Mouse (Mus musculus): ENCODE results near the gene Ednra. TPM values are rescaled to one million over a fixed set of nuclear protein-coding genes. Genes with fewer than 3 reads are reported as not detected.

The Ednra gene
- total and polyA plus RNA-seq, 2 experiments from 2014 or later: 4.9 to 5.0 TPM

- no peak overlapping the region for H3K4me2 ChIP-seq (ENCODE audit: low read depth, low read length, poor library complexity, severe bottlenecking)
- H3K9me3 ChIP-seq (ENCODE audit: low read length): no peaks in the 10 kb centered on the region
- no peak for TF ChIP-seq CTCF (IDR thresholded peaks at IDR 0.05)
- no peaks in the 10 kb centered on the region for H3K4me1 ChIP-seq (ENCODE audit: insufficient read depth, low read length)
- H3K27ac ChIP-seq (ENCODE audit: low read depth, low read length): no peak overlapping the region
- WGBS: 75% methylated on average over 15 of the region's 15 CpGs
- ATAC-seq (ENCODE audit: low FRiP score) (no peak), DNase-seq (ENCODE audit: low spot score) (no peak)
- H3K4me3 ChIP-seq (ENCODE audit: low read depth, low read length): no peak overlapping the region
- H3K27me3 ChIP-seq (ENCODE audit: insufficient read depth, low read length): no peaks in the 10 kb centered on the region
- H3K9ac ChIP-seq (replicated peaks; ENCODE audit: low read length, poor library complexity, severe bottlenecking): no peak overlapping the region
- H3K36me3 ChIP-seq (ENCODE audit: insufficient read depth, low read length): no peaks in the 10 kb centered on the region
Measured at GRCm38 (mm10) chr8:77682008-77682934, 42.0 kb downstream of the Ednra start.

GRCm38 (mm10) chr8:77672036-77672435, 52.2 kb downstream of the Ednra start:
- DNase-seq (ENCODE audit: low spot score): no peak
- H3K4me3 ChIP-seq (ENCODE audit: low read depth, low read length): no peak overlapping the region
- H3K4me1 ChIP-seq (ENCODE audit: insufficient read depth, low read length): no peaks in the 10 kb centered on the region
- no peaks in the 10 kb centered on the region for H3K9me3 ChIP-seq (ENCODE audit: low read length)
- H3K36me3 ChIP-seq (ENCODE audit: insufficient read depth, low read length): no peaks in the 10 kb centered on the region
- TF ChIP-seq CTCF (IDR thresholded peaks at IDR 0.05): no peak
- WGBS: 89% methylated on average over 4 of the region's 4 CpGs
- ATAC-seq (ENCODE audit: low FRiP score): no peak
- no peak overlapping the region for H3K9ac ChIP-seq (replicated peaks; ENCODE audit: low read length, poor library complexity, severe bottlenecking)
- H3K27ac ChIP-seq (ENCODE audit: low read depth, low read length): no peak overlapping the region
- H3K27me3 ChIP-seq (ENCODE audit: insufficient read depth, low read length): no peaks in the 10 kb centered on the region
- H3K4me2 ChIP-seq (ENCODE audit: low read depth, low read length, poor library complexity, severe bottlenecking): no peak overlapping the region

GRCm38 (mm10) chr8:77670612-77671363, 53.5 kb downstream of the Ednra start:
- WGBS: 86% methylated on average over 4 of the region's 4 CpGs
- H3K9me3 ChIP-seq (ENCODE audit: low read length): no peaks in the 10 kb centered on the region
- no peaks in the 10 kb centered on the region for H3K36me3 ChIP-seq (ENCODE audit: insufficient read depth, low read length)
- no peak overlapping the region for H3K4me2 ChIP-seq (ENCODE audit: low read depth, low read length, poor library complexity, severe bottlenecking)
- ATAC-seq (ENCODE audit: low FRiP score) (no peak), DNase-seq (ENCODE audit: low spot score) (no peak)
- H3K4me3 ChIP-seq (ENCODE audit: low read depth, low read length): no peak overlapping the region
- no peaks in the 10 kb centered on the region for H3K4me1 ChIP-seq (ENCODE audit: insufficient read depth, low read length)
- no peak overlapping the region for H3K27ac ChIP-seq (ENCODE audit: low read depth, low read length)
- TF ChIP-seq CTCF (IDR thresholded peaks at IDR 0.05): no peak
- no peaks in the 10 kb centered on the region for H3K27me3 ChIP-seq (ENCODE audit: insufficient read depth, low read length)
- no peak overlapping the region for H3K9ac ChIP-seq (replicated peaks; ENCODE audit: low read length, poor library complexity, severe bottlenecking)

DNA sequence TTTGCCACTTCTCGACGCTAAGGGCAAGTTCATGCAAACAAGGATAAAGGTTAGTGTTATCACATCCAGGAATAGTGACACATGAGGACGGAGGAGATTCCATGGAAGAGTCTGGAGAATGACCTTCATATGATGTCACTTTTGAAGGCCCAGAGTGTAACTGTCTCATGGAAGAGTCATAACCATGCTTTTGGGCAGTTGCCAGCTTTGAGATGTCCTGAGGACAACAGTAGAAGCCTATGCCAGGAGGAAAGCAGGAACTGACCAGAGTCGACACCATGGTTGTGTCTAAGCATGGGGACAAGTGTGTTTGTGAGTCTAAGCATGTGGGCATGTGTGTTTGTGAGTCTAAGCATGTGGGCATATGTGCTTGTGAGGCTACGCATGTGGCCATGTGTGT, 56.3 kb downstream of the Ednra start:
- H3K9ac ChIP-seq (replicated peaks; ENCODE audit: low read length, poor library complexity, severe bottlenecking): no peak overlapping the region
- H3K27ac ChIP-seq (ENCODE audit: low read depth, low read length): no peak overlapping the region
- no peak overlapping the region for H3K4me3 ChIP-seq (ENCODE audit: low read depth, low read length)
- H3K27me3 ChIP-seq (ENCODE audit: insufficient read depth, low read length): no peaks in the 10 kb centered on the region
- no peaks in the 10 kb centered on the region for H3K36me3 ChIP-seq (ENCODE audit: insufficient read depth, low read length)
- WGBS: 91% methylated on average over 5 of the region's 5 CpGs
- no peak for TF ChIP-seq CTCF (IDR thresholded peaks at IDR 0.05)
- no peak overlapping the region for H3K4me2 ChIP-seq (ENCODE audit: low read depth, low read length, poor library complexity, severe bottlenecking)
- DNase-seq (ENCODE audit: low spot score): no peak
- ATAC-seq (ENCODE audit: low FRiP score): no peak
- H3K4me1 ChIP-seq (ENCODE audit: insufficient read depth, low read length): no peaks in the 10 kb centered on the region
- H3K9me3 ChIP-seq (ENCODE audit: low read length): no peaks in the 10 kb centered on the region

- no peaks in the 10 kb centered on the region for H3K36me3 ChIP-seq (ENCODE audit: insufficient read depth, low read length)
- no peak for TF ChIP-seq CTCF (IDR thresholded peaks at IDR 0.05)
- no peak overlapping the region for H3K27ac ChIP-seq (ENCODE audit: low read depth, low read length)
- H3K27me3 ChIP-seq (ENCODE audit: insufficient read depth, low read length): no peaks in the 10 kb centered on the region
- 93% methylated on average over 13 of the region's 13 CpGs for WGBS
- H3K9me3 ChIP-seq (ENCODE audit: low read length): no peaks in the 10 kb centered on the region
- no peak overlapping the region for H3K9ac ChIP-seq (replicated peaks; ENCODE audit: low read length, poor library complexity, severe bottlenecking)
- no peak overlapping the region for H3K4me3 ChIP-seq (ENCODE audit: low read depth, low read length)
- ATAC-seq (ENCODE audit: low FRiP score): no peak
- no peak overlapping the region for H3K4me2 ChIP-seq (ENCODE audit: low read depth, low read length, poor library complexity, severe bottlenecking)
- DNase-seq (ENCODE audit: low spot score): no peak
- H3K4me1 ChIP-seq (ENCODE audit: insufficient read depth, low read length): no peaks in the 10 kb centered on the region
Measured at GRCm38 (mm10) chr8:77664901-77665300, 59.4 kb downstream of the Ednra start.

Data from midbrain, postnatal 0 days (tissue).